Mouse (Mus musculus) bone marrow, adult 2 months (tissue): Measurements from ENCODE around the gene Efnb1. TPM values are rescaled to one million over a fixed set of nuclear protein-coding genes. Genes with fewer than 3 reads are reported as not detected.

Source experiments
- H3K27ac ChIP-seq: fragments of 200-500 bp; 2 replicates; pipeline ENCODE4 v1.5.1; 2012; ENCODE audit warnings: low read depth, mild to moderate bottlenecking, control low read depth, inconsistent platforms, low read length; ENCODE audit not compliant: control insufficient read depth, poor library complexity, insufficient read depth
- H3K4me1 ChIP-seq: fragments of 200-500 bp; 2 replicates; pipeline ENCODE4 v1.6.1; 2011; ENCODE audit warnings: low read length; ENCODE audit not compliant: control insufficient read depth, insufficient read depth
- H3K4me3 ChIP-seq: fragments of 200-500 bp; replicated peaks from 2 replicates; pipeline ENCODE3; 2011; ENCODE audit warnings: mild to moderate bottlenecking, low read depth, low read length, control low read depth; ENCODE audit not compliant: control insufficient read depth
- CTCF ChIP-seq: fragments of 200-500 bp; IDR thresholded peaks from 2 replicates; pipeline ENCODE4 v1.5.1; 2011; ENCODE audit warnings: low read length, control low read depth; ENCODE audit not compliant: control insufficient read depth, insufficient read depth
- POLR2A ChIP-seq: fragments of 200-500 bp; IDR thresholded peaks from 2 replicates; pipeline ENCODE4 v1.6.1; 2011; ENCODE audit warnings: low read depth, mild to moderate bottlenecking, control low read depth, low read length, borderline replicate concordance; ENCODE audit not compliant: control insufficient read depth
- WGBS: fragments of 180-500 bp; shearing (Covaris S2); methylation state at CpG from one replicate; pipeline ENCODE4 v1.1.7; 2018; 5-methylcytosine and 5-hydroxymethylcytosine counted together
- polyA plus RNA-seq: library from polyadenylated mRNA; stranded (reverse); fragments of >200 nt; gene quantifications from 2 replicates; pipeline ENCODE4 v1.2.4, GENCODE M21; 2011; ENCODE audit warnings: low replicate concordance; ENCODE audit not compliant: missing spikeins, insufficient read depth, insufficient read length

Gene Efnb1
- polyA plus RNA-seq, 1 experiment: 3.2 TPM

- H3K4me3 ChIP-seq: no peak overlapping the region
- no peak overlapping the region for H3K27ac ChIP-seq
- no peaks in the 10 kb centered on the region; the same call in 1 of the 2 replicates for H3K4me1 ChIP-seq
- WGBS: 69% methylated on average over 3 of the region's 3 CpGs
- TF ChIP-seq CTCF (no peak), POLR2A (no peak)
These were observed 14.8 kb downstream of the Efnb1 start for GRCm38 (mm10) chrX:99150712-99151111.

GRCm38 (mm10) chrX:99151434-99151833 lies 15.5 kb downstream of the Efnb1 start:
- Histone ChIP-seq H3K27ac (no peak overlapping the region), H3K4me1 (no peaks in the 10 kb centered on the region; the same call in 1 of the 2 replicates), H3K4me3 (no peak overlapping the region)
- WGBS: 30% methylated on average over 4 of the region's 4 CpGs
- TF ChIP-seq POLR2A (no peak), CTCF (no peak)

DNA sequence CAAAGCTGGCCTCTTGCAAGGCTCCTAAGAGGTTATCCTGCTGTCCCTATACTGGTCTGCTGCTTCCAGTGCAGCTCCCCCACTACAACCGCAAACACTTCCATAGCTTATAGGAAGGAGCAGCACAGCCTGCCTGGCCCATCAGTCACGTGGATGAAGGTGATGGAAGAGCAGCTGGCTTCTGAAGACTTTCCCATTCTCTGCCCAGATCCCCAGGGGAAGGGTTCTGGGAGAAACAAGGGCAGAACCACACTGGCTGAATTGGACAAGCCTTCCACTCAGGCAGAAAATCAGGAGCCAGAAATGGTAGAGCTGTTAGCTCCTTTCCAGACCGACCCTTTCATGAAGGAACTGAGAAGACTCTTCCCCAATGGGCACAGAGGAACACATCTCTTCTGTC lies 16.2 kb downstream of the Efnb1 start:
- Histone ChIP-seq H3K4me3 (no peak overlapping the region), H3K27ac (no peak overlapping the region), H3K4me1 (no peaks in the 10 kb centered on the region; the same call in 1 of the 2 replicates)
- no peak for TF ChIP-seq CTCF
- TF ChIP-seq POLR2A: no peak
- 72% methylated on average over 3 of the region's 3 CpGs for WGBS

- Histone ChIP-seq H3K4me1 (no peaks in the 10 kb centered on the region; the same call in 1 of the 2 replicates), H3K27ac (no peak overlapping the region), H3K4me3 (no peak overlapping the region)
- TF ChIP-seq CTCF (no peak), POLR2A (no peak)
- WGBS: 52% methylated on average over 9 of the region's 9 CpGs
These were observed 16.8 kb downstream of the Efnb1 start for GRCm38 (mm10) chrX:99152566-99153265.

- WGBS: 85% methylated on average over 3 of the region's 3 CpGs
- TF ChIP-seq CTCF (no peak), POLR2A (no peak)
- Histone ChIP-seq H3K4me3 (no peak overlapping the region), H3K4me1 (no peaks in the 10 kb centered on the region; the same call in 1 of the 2 replicates), H3K27ac (no peak overlapping the region)
These were observed 17.3 kb downstream of the Efnb1 start for GRCm38 (mm10) chrX:99153266-99153646.

GRCm38 (mm10) chrX:99154358-99154757 lies 18.4 kb downstream of the Efnb1 start:
- no peaks in the 10 kb centered on the region; the same call in 1 of the 2 replicates for H3K4me1 ChIP-seq
- no peak overlapping the region for H3K4me3 ChIP-seq
- H3K27ac ChIP-seq: no peak overlapping the region
- 81% methylated on average over 5 of the region's 5 CpGs for WGBS
- TF ChIP-seq CTCF (no peak), POLR2A (no peak)

DNA sequence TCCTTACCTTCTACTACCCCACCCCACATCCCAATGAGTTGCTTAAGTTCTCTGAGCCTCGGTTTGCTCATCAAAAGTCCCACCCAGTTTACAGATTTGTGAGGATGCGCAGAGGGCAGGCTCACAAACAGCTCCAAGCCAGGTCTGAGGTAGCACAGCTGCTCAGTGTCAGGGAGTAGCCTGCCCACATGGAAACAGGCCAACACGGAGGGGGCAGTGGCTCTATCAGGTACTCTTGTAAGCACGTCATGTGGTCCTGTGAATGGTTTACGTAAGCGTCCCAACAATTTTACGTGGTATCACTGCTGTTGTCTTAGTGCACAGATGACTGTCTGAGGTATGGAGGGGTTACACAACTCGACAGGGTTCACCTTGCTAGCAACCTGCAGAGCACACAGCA lies 23.1 kb downstream of the Efnb1 start:
- TF ChIP-seq CTCF (no peak), POLR2A (no peak)
- H3K4me3 ChIP-seq: no peak overlapping the region
- H3K4me1 ChIP-seq: no peaks in the 10 kb centered on the region
- no peak overlapping the region for H3K27ac ChIP-seq
- WGBS: 75% methylated on average over 8 of the region's 8 CpGs

GRCm38 (mm10) chrX:99164111-99164510 lies 28.2 kb downstream of the Efnb1 start:
- WGBS: 70% methylated on average over 2 of the region's 2 CpGs
- Histone ChIP-seq H3K27ac (no peak overlapping the region), H3K4me3 (no peak overlapping the region), H3K4me1 (no peaks in the 10 kb centered on the region)
- TF ChIP-seq CTCF (no peak), POLR2A (no peak)
